Mouse (Mus musculus) hindbrain, embryonic 15.5 days (tissue): ENCODE results near the gene Aamp. TPM values are rescaled to one million over a fixed set of nuclear protein-coding genes. Genes with fewer than 3 reads are reported as not detected.

ENCODE experiments used
- polyA plus RNA-seq: library from polyadenylated mRNA; unstranded; fragments of >200 nt; fragmentation: Nextera tagmentation; extraction: Ambion mirVana; gene quantifications from 2 replicates; pipeline ENCODE4 v1.2.1, GENCODE M21; 2015

Gene Aamp
- polyA plus RNA-seq, 1 experiment from 2014 or later, result 217 TPM

Other genes with a start within 250 kb of the Aamp start
- 13.5 and 14.0 TPM in 2 replicates for gene Tns1, start 160.3 kb downstream of the Aamp start, polyA plus RNA-seq
- gene Rufy4, start 159.2 kb downstream of the Aamp start, polyA plus RNA-seq, result 0.24 and 0.30 TPM in 2 replicates
- 0.05 and 0.12 TPM in 2 replicates for gene Cxcr2, start 130.7 kb downstream of the Aamp start, polyA plus RNA-seq
- not detected in 2 replicates for gene Cxcr1, start 90.1 kb downstream of the Aamp start, polyA plus RNA-seq
- 381 and 397 TPM in 2 replicates for gene Arpc2, start 48.7 kb downstream of the Aamp start, polyA plus RNA-seq
- not detected in 2 replicates for gene Gpbar1, start 6.2 kb downstream of the Aamp start, polyA plus RNA-seq
- gene Pnkd, start 192 bp upstream of the Aamp start, polyA plus RNA-seq, result 137 and 144 TPM in 2 replicates
- gene Tmbim1, start 20.9 kb upstream of the Aamp start, polyA plus RNA-seq, result 11.1 and 11.5 TPM in 2 replicates
- 1.1 and 2.4 TPM in 2 replicates for gene Catip, start 77.4 kb upstream of the Aamp start, polyA plus RNA-seq
- gene Slc11a1, start 90.5 kb upstream of the Aamp start, polyA plus RNA-seq, result 2.9 and 3.4 TPM in 2 replicates
- 19.3 and 19.5 TPM in 2 replicates for gene Ctdsp1, start 106.8 kb upstream of the Aamp start, polyA plus RNA-seq
- gene Vil1, start 124.6 kb upstream of the Aamp start, polyA plus RNA-seq, result 0.12 and 0.24 TPM in 2 replicates
- 48.7 and 51.1 TPM in 2 replicates for gene Cnot9, start 221.3 kb upstream of the Aamp start, polyA plus RNA-seq